Mouse (Mus musculus) hindbrain, postnatal 0 days (tissue): ENCODE measurements around the gene Kif5a. TPM values are rescaled to one million over a fixed set of nuclear protein-coding genes. Genes with fewer than 3 reads are reported as not detected.
A peak's percentile ranks its signal among the peaks of the same experiment; 100 is the strongest.
"Not testable (repeated sequence)": the region's sequence is repeated elsewhere in the genome, so short reads cannot be mapped to it uniquely, and the experiment has no call there.

ENCODE experiments used
- ATAC-seq: fragments of 200-750 bp; cut with Nextera tagmentation; 2 replicates; pipeline ENCODE4 v1.8.0; 2017; ENCODE audit warnings: mild to moderate bottlenecking, moderate TSS enrichment, moderate library complexity
- DNase-seq: peaks from one replicate; pipeline ENCODE4 v3.0.0-alpha.2; 2015; ENCODE audit warnings: low spot score
- H3K27ac ChIP-seq: fragments of 300-500 bp; sonication (generic); 2 replicates; pipeline ENCODE4 v1.5.1; 2014; ENCODE audit warnings: mild to moderate bottlenecking
- H3K27me3 ChIP-seq: fragments of 300-500 bp; sonication (generic); 2 replicates; pipeline ENCODE4 v1.6.1; 2014; ENCODE audit warnings: low read length, mixed read lengths; ENCODE audit not compliant: insufficient read depth
- H3K36me3 ChIP-seq: fragments of 300-500 bp; sonication (generic); 2 replicates; pipeline ENCODE4 v1.6.1; 2014; ENCODE audit warnings: low read length, mixed read lengths; ENCODE audit not compliant: insufficient read depth
- H3K4me1 ChIP-seq: fragments of 300-500 bp; sonication (generic); 2 replicates; pipeline ENCODE4 v1.6.1; 2014; ENCODE audit warnings: antibody characterized with exemption, low read length, mixed read lengths; ENCODE audit not compliant: insufficient read depth
- H3K4me2 ChIP-seq: fragments of 300-500 bp; sonication (generic); 2 replicates; pipeline ENCODE4 v1.6.1; 2014; ENCODE audit warnings: low read depth, mild to moderate bottlenecking, low read length, moderate library complexity, mixed read lengths
- H3K4me3 ChIP-seq: fragments of 300-500 bp; sonication (generic); 2 replicates; pipeline ENCODE4 v1.5.1; 2014; ENCODE audit warnings: low read length
- H3K9ac ChIP-seq: fragments of 300-500 bp; sonication (generic); replicated peaks from 2 replicates; pipeline ENCODE4 v1.6.1; 2014; ENCODE audit warnings: mild to moderate bottlenecking, low read length, moderate library complexity, mixed read lengths
- H3K9me3 ChIP-seq: fragments of 300-500 bp; sonication (generic); 2 replicates; pipeline ENCODE4 v1.6.1; 2016; ENCODE audit warnings: low read length, mixed read lengths
- CTCF ChIP-seq: IDR thresholded peaks from 2 replicates; pipeline ENCODE4 v1.5.1; 2016; ENCODE audit warnings: antibody characterized with exemption, control low read depth, low read depth
- WGBS: fragments of 180-500 bp; shearing (Covaris S2); extraction: QIAGEN DNeasy Blood & Tissue Kit; methylation state at CpG from one replicate; pipeline ENCODE4 v1.1.7; 2014; 5-methylcytosine and 5-hydroxymethylcytosine counted together
- polyA plus RNA-seq: library from polyadenylated mRNA; unstranded; fragments of >200 nt; fragmentation: Nextera tagmentation; extraction: Ambion mirVana; gene quantifications from 2 replicates; pipeline ENCODE4 v1.2.1, GENCODE M21; 2015
- total RNA-seq: library from RNA; depleted of rRNA; stranded (reverse); fragments of >200 nt; gene quantifications from 2 replicates; pipeline ENCODE4 v1.2.3, GENCODE M21; 2014

Gene Kif5a
- total and polyA plus RNA-seq, 2 experiments from 2014 or later: 103 to 231 TPM

GRCm38 (mm10) chr10:127195328-127196129 is 67.6 kb downstream of the Kif5a start, which contains the start of gene Dtx3:
Gene Dtx3, minus strand, starts transcription at chr10:127195728.
- ATAC-seq (peak; percentile 67), DNase-seq (peak; percentile 69)
- TF ChIP-seq CTCF: peak; percentile 12; the same call in 1 of the 2 replicates
- under 1% methylated on average over 33 of the region's 47 CpGs for WGBS
- H3K4me2 ChIP-seq: peak within 1 kb of the TSS; percentile 99
- peaks cover 5% of the 10 kb centered on the region for H3K36me3 ChIP-seq
- peaks cover 9% of the 10 kb centered on the region for H3K4me1 ChIP-seq
- H3K4me3 ChIP-seq: peak within 1 kb of the TSS; percentile 93
- no peaks in the 10 kb centered on the region for H3K27me3 ChIP-seq
- H3K27ac ChIP-seq: peak within 1 kb of the TSS; percentile 91
- peak within 1 kb of the TSS; percentile 98 for H3K9ac ChIP-seq
- H3K9me3 ChIP-seq: no peaks in the 10 kb centered on the region

- Histone ChIP-seq H3K27ac (peak overlapping the region; percentile 91), H3K4me2 (peak overlapping the region; percentile 99), H3K9ac (peak overlapping the region; percentile 98), H3K4me3 (peak overlapping the region; percentile 93), H3K4me1 (peaks cover 9% of the 10 kb centered on the region), H3K27me3 (no peaks in the 10 kb centered on the region), H3K36me3 (peaks cover 7% of the 10 kb centered on the region), H3K9me3 (no peaks in the 10 kb centered on the region)
- peak; percentile 53 for DNase-seq
- TF ChIP-seq CTCF: no peak
- ATAC-seq: 0 out of 2 replicates have a peak, but pooled peaks have one; percentile 30
- WGBS: 14% methylated on average over 22 of the region's 22 CpGs
These were observed 68.5 kb downstream of the Kif5a start for GRCm38 (mm10) chr10:127194428-127195327.

- ATAC-seq (no peak), DNase-seq (no peak)
- Histone ChIP-seq H3K4me3 (no peak overlapping the region), H3K27me3 (no peaks in the 10 kb centered on the region), H3K36me3 (peaks cover 4% of the 10 kb centered on the region), H3K9ac (0 out of 2 replicates have a peak overlapping the region, but pooled peaks have one; percentile 13), H3K4me2 (no peak overlapping the region), H3K9me3 (no peaks in the 10 kb centered on the region), H3K27ac (no peak overlapping the region), H3K4me1 (peaks cover 16% of the 10 kb centered on the region)
- no peak for TF ChIP-seq CTCF
- 82% methylated on average over 9 of the region's 9 CpGs for WGBS
These were observed 70.1 kb downstream of the Kif5a start for GRCm38 (mm10) chr10:127193011-127193410.

- H3K4me1 ChIP-seq: peaks cover 16% of the 10 kb centered on the region
- H3K27me3 ChIP-seq, ATAC-seq, DNase-seq, H3K9me3 ChIP-seq, H3K4me2 ChIP-seq, H3K27ac ChIP-seq, H3K36me3 ChIP-seq, H3K4me3 ChIP-seq, H3K9ac ChIP-seq: not testable (repeated sequence)
- WGBS: 88% methylated on average over 1 of the region's 1 CpGs
These were observed 71.2 kb downstream of the Kif5a start for GRCm38 (mm10) chr10:127192057-127192328.

GRCm38 (mm10) chr10:127191191-127192056 is 71.7 kb downstream of the Kif5a start:
- DNase-seq: no peak
- H3K27ac ChIP-seq: no peak overlapping the region
- H3K36me3 ChIP-seq: peaks cover 4% of the 10 kb centered on the region
- H3K9me3 ChIP-seq: no peaks in the 10 kb centered on the region
- no peak for TF ChIP-seq CTCF
- no peak overlapping the region for H3K4me2 ChIP-seq
- no peaks in the 10 kb centered on the region for H3K27me3 ChIP-seq
- H3K9ac ChIP-seq: no peak overlapping the region
- 75% methylated on average over 19 of the region's 19 CpGs for WGBS
- H3K4me1 ChIP-seq: peaks cover 16% of the 10 kb centered on the region
- no peak for ATAC-seq
- H3K4me3 ChIP-seq: no peak overlapping the region
